Mouse (Mus musculus): ENCODE results near the gene Frmd4b. TPM values are rescaled to one million over a fixed set of nuclear protein-coding genes. Genes with fewer than 3 reads are reported as not detected.

Frmd4b gene
- polyA plus RNA-seq, 1 experiment: 14.3 TPM

DNA sequence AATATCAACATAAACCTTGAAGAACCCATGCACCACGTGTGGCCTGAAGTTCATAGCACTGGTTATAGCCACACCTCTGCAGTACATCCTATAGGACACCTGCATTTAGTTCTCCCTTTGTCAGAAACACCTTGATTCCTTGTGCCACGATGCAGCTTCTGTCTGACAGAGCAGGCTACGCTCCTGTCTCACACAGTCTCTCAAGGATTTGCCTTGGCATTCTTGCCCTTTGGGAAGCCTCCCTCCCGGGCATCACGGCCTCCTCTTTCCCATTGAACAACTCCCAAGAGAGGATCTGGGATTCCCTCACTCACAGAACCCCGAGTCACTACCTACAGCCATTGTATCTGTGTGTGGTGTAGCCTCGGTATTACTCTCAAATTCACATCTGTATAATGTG, 41.2 kb downstream of the Frmd4b start:
- Histone ChIP-seq H3K4me3 (ENCODE audit: extremely low read depth, insufficient read depth, insufficient read length) (no peak overlapping the region), H3K36me3 (ENCODE audit: control insufficient read depth, insufficient read depth, low read length) (no peaks in the 10 kb centered on the region), H3K4me1 (ENCODE audit: control insufficient read depth, insufficient read depth, insufficient read length) (no peaks in the 10 kb centered on the region), H3K27me3 (ENCODE audit: control insufficient read depth, insufficient read depth, low read length) (no peaks in the 10 kb centered on the region), H3K27ac (ENCODE audit: insufficient read depth, low read length) (no peak overlapping the region)
- TF ChIP-seq POLR2A (IDR thresholded peaks at IDR 0.05; ENCODE audit: low read depth, low read length): no peak
- TF ChIP-seq CTCF (IDR thresholded peaks at IDR 0.05; ENCODE audit: extremely low read depth, insufficient read depth, insufficient read length, insufficient replicate concordance): no peak
- WGBS: 80% methylated on average over 7 of the region's 7 CpGs
- no peak for DNase-seq (ENCODE audit: low read depth in 1 of 2, low spot score in 2 of 2)

DNA sequence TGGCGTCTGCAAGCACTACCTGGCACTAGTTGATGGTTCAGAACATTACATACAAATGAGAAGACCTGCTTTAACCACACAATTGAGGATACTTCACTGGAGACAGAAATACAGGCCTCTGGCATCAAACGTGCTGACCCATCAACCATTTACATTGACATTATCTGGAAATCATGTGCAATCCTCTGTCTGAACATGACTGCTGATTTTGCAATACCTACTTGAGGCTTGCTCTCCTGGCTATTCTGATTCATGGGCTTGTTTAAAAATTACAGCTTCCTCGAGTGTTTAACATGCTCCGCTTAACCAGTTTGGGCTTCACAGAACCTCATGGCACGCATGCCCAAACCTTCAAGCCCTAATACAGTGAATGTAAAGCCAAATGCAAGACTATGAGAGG, 42.4 kb downstream of the Frmd4b start:
- no peak for DNase-seq (ENCODE audit: low read depth in 1 of 2, low spot score in 2 of 2)
- 83% methylated on average over 5 of the region's 5 CpGs for WGBS

DNA sequence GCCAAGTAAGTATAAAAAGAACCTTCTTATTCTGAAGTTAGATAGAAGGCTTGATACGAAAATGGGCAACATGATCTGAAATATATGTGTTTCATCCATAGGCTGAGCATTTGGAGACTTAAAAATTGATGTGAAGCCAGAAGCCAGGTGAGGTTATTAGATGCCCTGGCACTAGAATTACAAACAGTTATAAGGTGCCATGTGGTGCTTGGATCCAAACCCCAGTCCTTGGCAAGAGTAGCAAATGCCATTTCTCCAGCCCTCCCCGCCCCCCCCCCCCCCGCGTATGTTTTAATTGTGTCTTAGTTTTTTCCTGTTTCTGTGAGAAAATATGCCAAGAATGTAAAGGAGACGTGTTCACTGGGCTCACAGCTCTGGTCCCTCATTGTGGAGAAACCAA, 45.1 kb downstream of the Frmd4b start:
- TF ChIP-seq CTCF (IDR thresholded peaks at IDR 0.05; ENCODE audit: extremely low read depth, insufficient read depth, insufficient read length, insufficient replicate concordance) (no peak), POLR2A (IDR thresholded peaks at IDR 0.05; ENCODE audit: low read depth, low read length) (no peak)
- no peak overlapping the region for H3K4me3 ChIP-seq (ENCODE audit: extremely low read depth, insufficient read depth, insufficient read length)

More for the DNA sequence above, 42.4 kb downstream of the Frmd4b start:
- no peaks in the 10 kb centered on the region for H3K4me1 ChIP-seq (ENCODE audit: control insufficient read depth, insufficient read depth, insufficient read length)
- no peaks in the 10 kb centered on the region for H3K36me3 ChIP-seq (ENCODE audit: control insufficient read depth, insufficient read depth, low read length)
- no peaks in the 10 kb centered on the region for H3K27me3 ChIP-seq (ENCODE audit: control insufficient read depth, insufficient read depth, low read length)
- TF ChIP-seq POLR2A (IDR thresholded peaks at IDR 0.05; ENCODE audit: low read depth, low read length) (no peak), CTCF (IDR thresholded peaks at IDR 0.05; ENCODE audit: extremely low read depth, insufficient read depth, insufficient read length, insufficient replicate concordance) (no peak)
- no peak overlapping the region for H3K4me3 ChIP-seq (ENCODE audit: extremely low read depth, insufficient read depth, insufficient read length)
- no peak overlapping the region for H3K27ac ChIP-seq (ENCODE audit: insufficient read depth, low read length)

DNA sequence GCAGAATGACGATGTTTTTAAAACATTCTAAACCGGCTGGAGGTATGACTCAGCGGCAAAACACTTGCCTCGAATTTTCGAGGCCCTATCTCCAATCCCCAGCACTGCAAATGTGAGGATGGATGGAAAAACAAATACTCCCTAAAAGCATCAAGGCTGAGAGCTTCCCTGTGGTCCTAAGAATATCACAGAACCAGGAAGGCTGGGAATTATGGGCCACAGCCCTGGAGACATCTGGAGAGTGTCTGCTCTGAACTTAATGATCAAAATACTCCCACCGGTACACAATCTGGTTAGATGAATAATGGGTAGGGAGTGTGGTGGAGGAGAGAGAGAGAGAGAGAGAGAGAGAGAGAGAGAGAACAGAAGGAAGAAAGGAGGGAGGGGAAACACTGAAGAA, 48.8 kb downstream of the Frmd4b start:
- H3K27me3 ChIP-seq (ENCODE audit: control insufficient read depth, insufficient read depth, low read length): no peaks in the 10 kb centered on the region
- 43% methylated on average over 6 of the region's 6 CpGs for WGBS
- DNase-seq (ENCODE audit: low read depth in 1 of 2, low spot score in 2 of 2): no peak
- H3K4me1 ChIP-seq (ENCODE audit: control insufficient read depth, insufficient read depth, insufficient read length): no peaks in the 10 kb centered on the region
- no peak overlapping the region for H3K27ac ChIP-seq (ENCODE audit: insufficient read depth, low read length)
- H3K4me3 ChIP-seq (ENCODE audit: extremely low read depth, insufficient read depth, insufficient read length): no peak overlapping the region
- TF ChIP-seq CTCF (IDR thresholded peaks at IDR 0.05; ENCODE audit: extremely low read depth, insufficient read depth, insufficient read length, insufficient replicate concordance): no peak
- TF ChIP-seq POLR2A (IDR thresholded peaks at IDR 0.05; ENCODE audit: low read depth, low read length): no peak
- H3K36me3 ChIP-seq (ENCODE audit: control insufficient read depth, insufficient read depth, low read length): no peaks in the 10 kb centered on the region

More for the DNA sequence above, 45.1 kb downstream of the Frmd4b start:
- Histone ChIP-seq H3K27me3 (ENCODE audit: control insufficient read depth, insufficient read depth, low read length) (no peaks in the 10 kb centered on the region), H3K4me1 (ENCODE audit: control insufficient read depth, insufficient read depth, insufficient read length) (no peaks in the 10 kb centered on the region), H3K27ac (ENCODE audit: insufficient read depth, low read length) (no peak overlapping the region), H3K36me3 (ENCODE audit: control insufficient read depth, insufficient read depth, low read length) (no peaks in the 10 kb centered on the region)
- 83% methylated on average over 5 of the region's 5 CpGs for WGBS
- no peak for DNase-seq (ENCODE audit: low read depth in 1 of 2, low spot score in 2 of 2)

DNA sequence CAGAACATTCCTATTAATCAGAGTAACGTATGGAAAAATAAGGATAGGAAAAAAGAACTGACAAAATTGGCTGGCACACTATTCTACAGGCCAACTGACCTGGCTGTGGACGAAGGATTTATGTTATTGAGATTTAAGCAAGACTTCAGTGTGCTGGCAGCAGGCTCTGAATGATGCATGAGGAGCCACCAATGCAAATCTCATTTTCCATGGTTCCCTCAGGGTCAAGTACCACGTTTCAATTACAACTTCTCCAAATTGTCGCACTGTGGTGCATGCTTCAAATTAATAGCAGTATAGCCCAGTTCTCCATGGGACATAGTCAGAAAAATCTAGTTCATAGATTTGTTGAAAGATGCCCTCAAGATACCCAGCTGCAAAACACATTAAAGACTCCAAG, 50.6 kb downstream of the Frmd4b start:
- Histone ChIP-seq H3K36me3 (ENCODE audit: control insufficient read depth, insufficient read depth, low read length) (no peaks in the 10 kb centered on the region), H3K27me3 (ENCODE audit: control insufficient read depth, insufficient read depth, low read length) (no peaks in the 10 kb centered on the region), H3K27ac (ENCODE audit: insufficient read depth, low read length) (no peak overlapping the region), H3K4me3 (ENCODE audit: extremely low read depth, insufficient read depth, insufficient read length) (no peak overlapping the region), H3K4me1 (ENCODE audit: control insufficient read depth, insufficient read depth, insufficient read length) (no peaks in the 10 kb centered on the region)
- 77% methylated on average over 4 of the region's 4 CpGs for WGBS
- DNase-seq (ENCODE audit: low read depth in 1 of 2, low spot score in 2 of 2): no peak
- TF ChIP-seq CTCF (IDR thresholded peaks at IDR 0.05; ENCODE audit: extremely low read depth, insufficient read depth, insufficient read length, insufficient replicate concordance) (no peak), POLR2A (IDR thresholded peaks at IDR 0.05; ENCODE audit: low read depth, low read length) (no peak)

DNA sequence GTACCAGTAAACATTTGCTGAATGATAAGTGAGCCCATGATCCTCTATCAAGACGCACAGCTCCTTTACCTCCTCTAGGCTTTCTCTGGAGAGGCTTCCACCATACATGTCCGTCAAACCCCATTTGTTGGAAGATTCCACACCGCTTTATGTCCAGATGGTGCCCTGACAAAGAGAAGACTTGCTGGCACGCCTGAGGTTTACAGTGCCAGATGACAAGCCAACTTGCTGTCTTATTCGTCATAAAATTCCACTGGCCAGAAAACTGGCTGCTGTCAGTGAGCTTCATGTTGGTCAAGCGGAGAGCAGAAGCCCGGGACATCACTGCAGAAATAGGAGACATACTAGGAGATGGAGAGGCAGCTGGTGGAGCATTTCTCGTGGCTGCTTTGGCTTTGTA, 60.2 kb downstream of the Frmd4b start:
- no peak overlapping the region for H3K27ac ChIP-seq (ENCODE audit: insufficient read depth, low read length)
- H3K4me1 ChIP-seq (ENCODE audit: control insufficient read depth, insufficient read depth, insufficient read length): no peaks in the 10 kb centered on the region
- H3K27me3 ChIP-seq (ENCODE audit: control insufficient read depth, insufficient read depth, low read length): no peaks in the 10 kb centered on the region
- TF ChIP-seq CTCF (IDR thresholded peaks at IDR 0.05; ENCODE audit: extremely low read depth, insufficient read depth, insufficient read length, insufficient replicate concordance) (no peak), POLR2A (IDR thresholded peaks at IDR 0.05; ENCODE audit: low read depth, low read length) (no peak)
- 86% methylated on average over 8 of the region's 8 CpGs for WGBS
- no peak overlapping the region for H3K4me3 ChIP-seq (ENCODE audit: extremely low read depth, insufficient read depth, insufficient read length)
- no peaks in the 10 kb centered on the region for H3K36me3 ChIP-seq (ENCODE audit: control insufficient read depth, insufficient read depth, low read length)
- no peak for DNase-seq (ENCODE audit: low read depth in 1 of 2, low spot score in 2 of 2)

DNA sequence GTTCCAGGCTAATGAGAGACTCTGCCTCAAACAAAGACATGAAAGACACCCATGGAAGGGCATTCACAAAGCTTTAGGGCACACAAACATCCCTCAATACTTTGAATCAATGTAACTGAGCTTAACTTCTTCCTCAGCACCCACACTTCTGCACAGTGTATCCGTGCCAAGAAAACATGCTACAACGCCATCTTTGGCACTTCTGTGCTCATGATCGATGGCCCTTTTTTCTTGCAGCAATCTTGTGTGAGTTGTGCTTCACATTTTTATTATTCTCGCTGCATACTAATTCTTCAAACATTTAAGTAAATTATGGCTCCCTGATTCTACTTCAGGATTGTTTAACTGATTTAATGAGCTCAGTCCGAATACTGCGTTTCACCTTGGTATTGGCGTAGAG, 61.7 kb downstream of the Frmd4b start:
- Histone ChIP-seq H3K4me1 (ENCODE audit: control insufficient read depth, insufficient read depth, insufficient read length) (no peaks in the 10 kb centered on the region), H3K27ac (ENCODE audit: insufficient read depth, low read length) (no peak overlapping the region), H3K36me3 (ENCODE audit: control insufficient read depth, insufficient read depth, low read length) (no peaks in the 10 kb centered on the region), H3K27me3 (ENCODE audit: control insufficient read depth, insufficient read depth, low read length) (no peaks in the 10 kb centered on the region), H3K4me3 (ENCODE audit: extremely low read depth, insufficient read depth, insufficient read length) (no peak overlapping the region)
- no peak for TF ChIP-seq POLR2A (IDR thresholded peaks at IDR 0.05; ENCODE audit: low read depth, low read length)
- no peak for TF ChIP-seq CTCF (IDR thresholded peaks at IDR 0.05; ENCODE audit: extremely low read depth, insufficient read depth, insufficient read length, insufficient replicate concordance)
- DNase-seq (ENCODE audit: low read depth in 1 of 2, low spot score in 2 of 2): no peak
- 94% methylated on average over 7 of the region's 7 CpGs for WGBS
